Mouse (Mus musculus): ENCODE data around the gene Ica1.

- TF ChIP-seq CTCF (IDR thresholded peaks at IDR 0.05; ENCODE audit: borderline replicate concordance, insufficient read depth, low read length) (no peak), POLR2A (IDR thresholded peaks at IDR 0.05; ENCODE audit: low read depth, low read length) (no peak)
Measured at GRCm38 (mm10) chr6:8760708-8761294, 17.5 kb downstream of the Ica1 start.
